Comparison of ENCODE assay signal across 21 mouse cellular contexts in genomic region chr16:76295322-76295721, GRCm38 (mm10).
DNase-seq lines count a peak whose midpoint lies in the region; ATAC-seq and TF ChIP-seq lines count a peak whose summit lies in the region.
"Had no signal": no experiment of that assay in that cellular context is flagged by ENCODE, and none has a peak within 500 bp of the region (broad histone marks: within the 10 kb centered on the region; RNA-seq: fewer than 3 reads in every experiment).

No protein-coding gene starts in this region.

- peaks cover 32% of the 10 kb centered on the region for H3K36me3 ChIP-seq in intestine, postnatal 0 days (ENCODE audit: control insufficient read depth, insufficient read depth)
- peaks cover 27% of the 10 kb centered on the region for H3K36me3 ChIP-seq in intestine, embryonic 15.5 days

- no peak overlapping the region for H3K4me3 ChIP-seq in intestine, postnatal 0 days (ENCODE audit: low read depth, low read length)
- no peak overlapping the region for H3K4me3 ChIP-seq in intestine, embryonic 15.5 days (replicated peaks)
- H3K4me3 ChIP-seq: embryonic facial prominence, embryonic 12.5 days; erythroblast, embryonic 14.5 days; forebrain, embryonic 13.5 days; neural tube, embryonic 13.5 days had no signal

- H3K27ac ChIP-seq in intestine, postnatal 0 days (ENCODE audit: low read depth, low read length), result no peak overlapping the region
- H3K27ac ChIP-seq in intestine, embryonic 15.5 days, result no peak overlapping the region
- H3K27ac ChIP-seq: embryonic facial prominence, embryonic 12.5 days; forebrain, embryonic 13.5 days; hindbrain, embryonic 14.5 days; macrophage; neural tube, embryonic 13.5 days had no signal

- no peak for TF ChIP-seq POLR2A in brain, embryonic 14.5 days (IDR thresholded peaks at IDR 0.05; ENCODE audit: borderline replicate concordance, extremely low read depth, insufficient read depth, insufficient read length, poor library complexity, severe bottlenecking)

- no peaks in the 10 kb centered on the region for H3K27me3 ChIP-seq in intestine, postnatal 0 days (replicated peaks; ENCODE audit: control insufficient read depth, insufficient read depth, low read length)
- H3K27me3 ChIP-seq in intestine, embryonic 15.5 days (replicated peaks), result no peaks in the 10 kb centered on the region
- H3K27me3 ChIP-seq: embryonic facial prominence, embryonic 12.5 days; forebrain, embryonic 13.5 days; neural tube, embryonic 13.5 days had no signal

- DNase-seq in adrenal gland, adult 2 months, result peak; percentile 59
- no peak for DNase-seq in adrenal gland, postnatal 25 days
- peak; percentile 59 for DNase-seq in R1 (ENCODE audit: low read depth, low spot score)
- peak; percentile 36 for DNase-seq in brain, embryonic 14.5 days (ENCODE audit: low read depth)
- DNase-seq in right cerebral cortex, postnatal 10 days (ENCODE audit: low spot score in 2 of 2), result no peak
- no peak for DNase-seq in kidney, postnatal 25 days
- DNase-seq: cerebellum, adult 2 months; heart, postnatal 10 days; lung, adult 2 months; right cerebral cortex, adult 18-20 months; thymus, postnatal 14 days had no signal

- H3K9me3 ChIP-seq in intestine, postnatal 0 days (ENCODE audit: control insufficient read depth), result no peaks in the 10 kb centered on the region
- H3K9me3 ChIP-seq in intestine, embryonic 15.5 days, result no peaks in the 10 kb centered on the region
- H3K9me3 ChIP-seq: embryonic facial prominence, embryonic 12.5 days; forebrain, embryonic 13.5 days; neural tube, embryonic 13.5 days had no signal

- peaks cover 6% of the 10 kb centered on the region; the same call in 1 of the 2 replicates for H3K4me1 ChIP-seq in intestine, postnatal 0 days (replicated peaks; ENCODE audit: control insufficient read depth, insufficient read depth, low read length)
- peaks cover 2% of the 10 kb centered on the region for H3K4me1 ChIP-seq in intestine, embryonic 15.5 days (replicated peaks)
- H3K4me1 ChIP-seq: embryonic facial prominence, embryonic 12.5 days; forebrain, embryonic 13.5 days had no signal

- no peak overlapping the region for H3K4me2 ChIP-seq in intestine, postnatal 0 days (replicated peaks; ENCODE audit: low read depth)
- H3K4me2 ChIP-seq in intestine, embryonic 15.5 days (replicated peaks), result no peak overlapping the region
- H3K4me2 ChIP-seq: embryonic facial prominence, embryonic 12.5 days; forebrain, embryonic 13.5 days; heart, embryonic 11.5 days; hindbrain, embryonic 14.5 days; neural tube, embryonic 13.5 days had no signal

- WGBS in intestine, postnatal 0 days, result 72% methylated on average over 14 of the region's 14 CpGs
- 85% methylated on average over 14 of the region's 14 CpGs for WGBS in intestine, embryonic 15.5 days

- no peak overlapping the region for H3K9ac ChIP-seq in intestine, postnatal 0 days (ENCODE audit: low read depth, low read length)
- H3K9ac ChIP-seq in intestine, embryonic 15.5 days, result no peak overlapping the region
- H3K9ac ChIP-seq: embryonic facial prominence, embryonic 12.5 days; forebrain, embryonic 13.5 days; hindbrain, embryonic 14.5 days; neural tube, embryonic 13.5 days had no signal

- no peak for TF ChIP-seq CTCF in intestine, postnatal 0 days (IDR thresholded peaks at IDR 0.05; ENCODE audit: low read depth)
- TF ChIP-seq CTCF in brain, embryonic 14.5 days (IDR thresholded peaks at IDR 0.05; ENCODE audit: borderline replicate concordance, extremely low read depth, insufficient read depth, insufficient read length), result no peak

- ATAC-seq in intestine, postnatal 0 days, result peak; percentile 50
- no peak for ATAC-seq in intestine, embryonic 15.5 days
- ATAC-seq: CD4-positive, CD25-positive, alpha-beta regulatory T cell, adult 4 months; forebrain, embryonic 13.5 days had no signal

Comparison
In these comparisons a context has a peak if more than half of its experiments do, and no peak if none do; other contexts are left out.
1. DNase-seq: peak in adrenal gland, adult 2 months (single experiment), R1 (single experiment) and brain, embryonic 14.5 days (single experiment); none in adrenal gland, postnatal 25 days (single experiment), right cerebral cortex, postnatal 10 days (0 of 2) and kidney, postnatal 25 days (0 of 2).